Mouse (Mus musculus) ES-E14 (cell line): ENCODE data around the gene Slc9a8. TPM values are rescaled to one million over a fixed set of nuclear protein-coding genes. Genes with fewer than 3 reads are reported as not detected.

Experiments used
- DNase-seq: peaks from one replicate; pipeline ENCODE4 v3.0.0-alpha.2; 2013; ENCODE audit warnings: low read depth, low spot score
- H3K27ac ChIP-seq: 2 replicates; pipeline ENCODE4 v1.5.1; 2012; ENCODE audit warnings: low read depth, mild to moderate bottlenecking, low read length, moderate library complexity, mixed read lengths; ENCODE audit not compliant: poor library complexity, insufficient read depth, severe bottlenecking
- H3K36me3 ChIP-seq: 2 replicates; pipeline ENCODE4 v1.6.1; 2012; ENCODE audit warnings: mild to moderate bottlenecking, low read length, moderate library complexity, mixed read lengths; ENCODE audit not compliant: control insufficient read depth, poor library complexity, insufficient read depth, severe bottlenecking
- H3K4me1 ChIP-seq, 2 experiments: fragments of 150-350 bp in 1 of 2; sonication (generic) in 1 of 2; 2 replicates each; pipeline ENCODE4 v1.6.1; 2012; ENCODE audit warnings: low read length in 2 of 2, mild to moderate bottlenecking in 1 of 2, mixed read lengths in 1 of 2; ENCODE audit not compliant: control insufficient read depth in 2 of 2, insufficient read depth in 2 of 2, poor library complexity in 1 of 2
- H3K4me3 ChIP-seq, 2 experiments: fragments of 150-350 bp in 1 of 2; sonication (generic) in 1 of 2; 2 replicates each; pipeline ENCODE4 v1.5.1; 2012; ENCODE audit warnings: low read length in 2 of 2, low read depth in 1 of 2, mild to moderate bottlenecking in 1 of 2, mixed read lengths in 1 of 2; ENCODE audit not compliant: insufficient read depth in 1 of 2, poor library complexity in 1 of 2, severe bottlenecking in 1 of 2
- H3K9ac ChIP-seq: 2 replicates; pipeline ENCODE4 v1.6.1; 2012; ENCODE audit warnings: low read depth, mild to moderate bottlenecking, low read length, mixed read lengths; ENCODE audit not compliant: poor library complexity, insufficient read depth, severe bottlenecking
- H3K9me3 ChIP-seq: fragments of 150-350 bp; sonication (generic); 2 replicates; pipeline ENCODE4 v1.6.1; 2012; ENCODE audit warnings: low read depth, mild to moderate bottlenecking, low read length; ENCODE audit not compliant: control insufficient read depth, insufficient read depth
- CHD2 ChIP-seq: IDR thresholded peaks from 2 replicates; pipeline ENCODE4 v1.6.1; 2014; ENCODE audit warnings: mild to moderate bottlenecking, low read depth, low read length, inconsistent platforms
- HCFC1 ChIP-seq: IDR thresholded peaks from 2 replicates; pipeline ENCODE4 v1.6.1; 2012; ENCODE audit warnings: low read length, inconsistent platforms, borderline replicate concordance; ENCODE audit not compliant: insufficient read depth
- MAFK ChIP-seq: IDR thresholded peaks from 2 replicates; pipeline ENCODE4 v1.6.1; 2014; ENCODE audit warnings: mild to moderate bottlenecking, low read depth, low read length, inconsistent platforms; ENCODE audit not compliant: insufficient read depth
- ZC3H11A ChIP-seq: IDR thresholded peaks from 2 replicates; pipeline ENCODE4 v1.6.1; 2012; ENCODE audit warnings: low read depth, mild to moderate bottlenecking, inconsistent platforms, low read length, borderline replicate concordance
- ZNF384 ChIP-seq: IDR thresholded peaks from 2 replicates; pipeline ENCODE4 v1.6.1; 2012; ENCODE audit warnings: low read depth, low read length, inconsistent platforms
- in situ Hi-C, 2 experiments: fragments of 600-800 bp; cut with MboI; formaldehyde crosslinking; loops; one replicate each; pipeline ENCODE4 v1.15.1; 2025; ENCODE audit warnings: low sequenced_read_pairs in 2 of 2, inconsistent platforms in 1 of 2; ENCODE audit not compliant: unreplicated experiment in 2 of 2
- total RNA-seq: library from RNA; depleted of rRNA; stranded (reverse); fragments of 300-350 nt; gene quantifications from 2 replicates; pipeline ENCODE4 v1.2.3, GENCODE M21; 2012

The Slc9a8 gene
- total RNA-seq, 1 experiment: 38.6 TPM

DNA sequence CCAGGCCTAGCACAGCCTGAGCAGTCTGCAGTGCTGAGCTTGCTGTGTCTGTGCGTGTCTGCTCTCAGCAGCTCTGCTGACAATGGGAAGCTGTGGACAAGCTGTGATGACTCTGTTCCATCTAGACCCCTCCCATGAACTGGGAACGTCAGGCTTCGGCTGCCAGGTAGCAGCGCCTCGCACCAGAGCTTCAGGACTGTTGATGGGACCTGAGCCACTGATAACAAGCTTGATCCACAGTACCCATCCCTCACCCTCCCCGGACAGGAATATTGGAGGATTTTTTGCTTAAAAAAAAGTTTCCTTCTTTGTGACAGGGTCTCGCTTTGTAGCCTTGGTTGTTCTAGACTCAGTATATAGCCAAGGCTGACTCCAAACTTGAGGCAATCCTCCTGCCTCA lies 25.7 kb downstream of the Slc9a8 start:
- H3K9me3 ChIP-seq: no peaks in the 10 kb centered on the region
- no peak overlapping the region for H3K27ac ChIP-seq
- no peak for TF ChIP-seq ZNF384
- TF ChIP-seq MAFK: no peak
- no peak for TF ChIP-seq ZC3H11A
- TF ChIP-seq HCFC1: no peak
- in situ Hi-C loops: no loop called here
- no peak for DNase-seq
- no peak overlapping the region for H3K9ac ChIP-seq
- peaks cover 40% of the 10 kb centered on the region for H3K36me3 ChIP-seq
- H3K4me3 ChIP-seq: no peak overlapping the region
- H3K4me1 ChIP-seq: peaks cover 0 to 15% of the 10 kb centered on the region in 2 experiments; a peak in 3 of 4 replicates

DNA sequence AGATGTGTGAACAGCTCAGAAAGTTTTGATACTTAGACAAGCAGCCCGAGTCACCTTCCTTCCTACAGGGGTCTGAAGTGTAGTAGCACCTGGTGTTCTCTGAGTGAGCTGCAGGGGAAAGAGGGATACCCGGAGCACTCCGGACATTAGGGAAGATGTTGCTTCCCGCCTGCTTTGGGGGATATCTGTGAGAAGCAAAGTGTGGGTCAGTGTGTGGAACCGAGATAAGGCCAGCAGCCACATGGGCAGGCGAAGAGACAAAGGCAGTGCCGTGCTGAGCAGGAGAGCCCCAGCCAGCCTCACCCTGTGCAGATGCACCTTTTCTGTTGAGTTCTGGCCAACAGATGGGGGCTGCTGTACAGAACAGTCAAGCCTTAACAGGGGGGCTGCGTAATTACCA lies 26.1 kb downstream of the Slc9a8 start:
- Histone ChIP-seq H3K4me1 (peaks cover 0 to 15% of the 10 kb centered on the region in 2 experiments; a peak in 3 of 4 replicates), H3K9me3 (no peaks in the 10 kb centered on the region), H3K4me3 (no peak overlapping the region), H3K36me3 (peaks cover 40% of the 10 kb centered on the region), H3K9ac (no peak overlapping the region), H3K27ac (no peak overlapping the region)
- DNase-seq: no peak
- TF ChIP-seq HCFC1 (no peak), ZC3H11A (no peak), ZNF384 (no peak), CHD2 (no peak), MAFK (no peak)
- in situ Hi-C loops: no loop called here

DNA sequence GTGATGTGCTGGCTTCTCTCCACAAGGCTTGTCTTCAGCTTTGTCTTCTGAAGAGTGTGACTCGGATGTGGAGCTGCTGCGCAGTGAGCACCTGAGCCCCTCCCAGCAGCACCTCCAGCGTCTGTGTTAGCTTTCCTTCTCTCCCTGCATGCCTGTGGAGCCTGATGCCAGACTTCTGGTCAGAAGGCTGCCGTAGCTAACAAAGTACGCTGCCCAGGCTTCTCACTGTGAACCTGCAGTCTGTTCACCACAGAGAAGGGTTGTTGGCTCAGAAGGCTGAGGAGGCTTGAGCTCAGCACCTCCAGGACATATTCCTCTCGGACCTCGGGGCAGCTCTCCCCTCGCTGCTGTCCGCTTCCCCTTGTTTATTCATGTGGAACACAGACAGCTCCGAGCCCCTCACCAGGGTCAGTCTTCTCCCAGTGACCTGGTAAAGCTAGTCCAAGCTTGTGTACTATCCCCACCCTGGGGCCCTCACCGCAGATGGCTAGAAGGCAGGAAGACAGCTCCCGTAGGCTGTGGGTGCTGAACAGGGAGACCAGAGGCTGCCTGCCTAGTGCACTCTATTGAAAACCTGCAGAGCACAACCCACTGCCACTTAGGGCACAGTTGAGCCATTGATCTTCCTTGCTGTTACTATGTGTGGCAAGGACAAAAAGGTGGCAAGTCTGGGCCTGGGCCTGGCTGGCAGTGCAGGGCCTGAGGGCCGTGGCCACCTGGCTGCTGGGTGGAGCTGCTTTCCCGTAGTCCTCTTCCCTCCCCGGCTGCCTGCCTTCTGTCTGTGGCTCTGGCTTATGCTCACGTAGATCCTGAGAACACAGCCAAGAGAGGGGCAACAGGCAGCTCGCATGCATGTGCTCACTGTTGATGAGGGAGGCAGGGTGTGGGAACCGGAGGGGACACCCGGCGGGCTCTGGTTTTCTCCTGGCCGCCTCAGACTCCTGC lies 28.1 kb downstream of the Slc9a8 start:
- no peak for DNase-seq
- in situ Hi-C loops: no loop called here
- H3K36me3 ChIP-seq: peaks cover 44% of the 10 kb centered on the region
- no peak overlapping the region for H3K4me3 ChIP-seq
- H3K27ac ChIP-seq: no peak overlapping the region
- TF ChIP-seq CHD2: no peak
- no peak for TF ChIP-seq ZC3H11A
- TF ChIP-seq HCFC1: no peak
- TF ChIP-seq MAFK: no peak
- no peak for TF ChIP-seq ZNF384
- no peaks in the 10 kb centered on the region for H3K9me3 ChIP-seq
- peaks cover 0 to 15% of the 10 kb centered on the region in 2 experiments; a peak in 2 of 4 replicates for H3K4me1 ChIP-seq
- peak overlapping the region; percentile 9; the same call in 1 of the 2 replicates for H3K9ac ChIP-seq

DNA sequence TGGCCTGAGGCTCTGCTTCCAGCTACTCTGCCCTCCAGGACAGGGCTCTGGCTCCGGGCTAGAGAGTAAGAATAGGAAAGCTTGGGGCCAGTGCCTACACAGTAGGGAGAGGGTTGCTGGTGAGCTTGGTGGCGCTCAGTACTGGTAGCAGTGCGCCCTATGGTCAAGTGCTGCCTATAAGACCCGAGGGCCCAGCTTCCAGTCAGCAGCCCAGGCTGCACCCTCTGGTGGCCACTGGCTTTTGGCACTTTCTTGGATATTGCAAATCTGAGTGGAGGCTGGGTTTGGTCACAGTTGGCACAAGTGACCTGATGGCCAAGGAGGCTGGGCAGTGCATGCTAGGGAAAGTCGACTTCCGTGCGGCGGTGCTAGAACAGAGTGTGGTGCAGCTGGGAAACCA lies 29.1 kb downstream of the Slc9a8 start:
- in situ Hi-C loops: no loop called here
- no peak for TF ChIP-seq CHD2
- no peak for TF ChIP-seq ZC3H11A
- TF ChIP-seq ZNF384: no peak
- no peak for TF ChIP-seq MAFK
- no peak for TF ChIP-seq HCFC1
- Histone ChIP-seq H3K27ac (no peak overlapping the region), H3K4me1 (peaks cover 0 to 6% of the 10 kb centered on the region in 2 experiments; a peak in 2 of 4 replicates), H3K9me3 (no peaks in the 10 kb centered on the region), H3K4me3 (no peak overlapping the region), H3K9ac (no peak overlapping the region), H3K36me3 (peaks cover 40% of the 10 kb centered on the region)
- DNase-seq: no peak

DNA sequence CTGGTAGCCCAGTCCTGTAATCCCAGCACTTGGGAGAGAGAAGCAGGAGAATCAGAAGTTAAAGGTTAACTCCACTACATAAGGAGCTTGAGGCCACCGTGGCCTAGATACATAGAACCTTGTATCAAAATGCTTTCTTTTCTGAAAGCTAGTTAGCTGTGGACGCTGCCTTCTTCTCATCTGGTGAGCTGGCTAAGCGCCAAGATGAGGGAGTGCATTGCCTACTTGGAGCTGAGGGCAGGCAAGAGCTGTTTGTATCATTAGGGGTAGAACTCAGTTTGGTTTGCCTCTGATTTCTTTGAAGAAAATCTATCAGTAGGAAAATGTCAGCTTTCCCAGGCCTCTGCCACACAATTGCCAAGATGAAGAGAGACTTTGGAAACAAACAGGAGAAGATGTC lies 32.3 kb downstream of the Slc9a8 start:
- H3K36me3 ChIP-seq: peaks cover 45% of the 10 kb centered on the region
- no peak overlapping the region for H3K4me3 ChIP-seq
- DNase-seq: no peak
- H3K4me1 ChIP-seq: peaks cover 0 to 4% of the 10 kb centered on the region in 2 experiments; a peak in 1 of 4 replicates
- no peak for TF ChIP-seq MAFK
- TF ChIP-seq ZNF384: no peak
- no peak for TF ChIP-seq CHD2
- TF ChIP-seq ZC3H11A: no peak
- TF ChIP-seq HCFC1: no peak
- H3K9ac ChIP-seq: no peak overlapping the region
- in situ Hi-C loops: no loop called here
- H3K9me3 ChIP-seq: no peaks in the 10 kb centered on the region
- no peak overlapping the region for H3K27ac ChIP-seq
